Mouse (Mus musculus) cerebellum, postnatal 4 days (tissue): ENCODE measurements around the gene Srpk3.

ENCODE experiments used
- DNase-seq, 2 experiments: peaks; one replicate each; pipeline ENCODE4 v3.0.0; 2022; ENCODE audit warnings: low spot score in 2 of 2, mixed read lengths in 1 of 2

Srpk3 gene

GRCm38 (mm10) chrX:73798502-73798901 lies 24.3 kb downstream of the Srpk3 start:
- peak in 1 of 2 experiments; percentile 69 for DNase-seq

DNA sequence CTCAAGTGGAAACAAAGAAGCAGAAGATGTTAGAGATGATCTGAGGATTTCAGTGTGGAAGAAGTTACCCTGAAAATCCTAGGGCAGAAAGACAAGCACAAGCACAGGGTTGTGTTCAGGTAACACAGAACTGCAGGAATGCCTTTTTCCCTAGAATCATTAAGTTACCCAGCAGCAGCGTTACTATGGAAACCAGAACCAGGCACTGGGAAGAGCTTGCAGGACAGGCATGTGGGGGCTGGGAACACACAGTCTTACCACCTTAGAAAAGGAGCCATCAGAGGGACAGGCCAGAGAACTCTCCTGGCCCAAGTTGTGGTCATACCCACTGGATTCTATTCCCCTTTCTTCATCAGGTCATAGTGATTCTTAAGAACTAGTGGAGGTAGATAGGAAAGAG lies 31.6 kb downstream of the Srpk3 start:
- DNase-seq, result no peak

DNA sequence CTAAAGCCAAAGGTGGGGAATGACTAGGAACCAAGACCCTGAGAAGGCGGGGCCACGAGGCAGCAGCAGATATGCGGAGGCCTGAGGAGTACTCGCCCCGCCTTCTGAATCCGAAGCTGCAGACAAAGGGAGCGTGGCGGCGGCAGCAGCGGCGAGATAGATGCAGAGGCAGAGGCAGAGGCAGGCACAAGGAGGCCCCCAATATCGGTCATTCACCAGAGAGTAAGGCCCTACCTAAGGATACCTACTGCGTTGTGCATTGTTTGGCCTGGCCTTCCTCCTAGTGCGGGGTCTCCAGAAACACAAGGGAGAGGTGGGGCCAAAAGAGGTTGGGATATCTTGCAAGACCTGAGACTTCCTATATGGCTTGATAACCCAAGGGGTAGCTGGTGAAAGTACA lies 40.9 kb downstream of the Srpk3 start:
- DNase-seq, result no peak

GRCm38 (mm10) chrX:73816596-73817314 lies 42.5 kb downstream of the Srpk3 start:
- DNase-seq, result no peak

DNA sequence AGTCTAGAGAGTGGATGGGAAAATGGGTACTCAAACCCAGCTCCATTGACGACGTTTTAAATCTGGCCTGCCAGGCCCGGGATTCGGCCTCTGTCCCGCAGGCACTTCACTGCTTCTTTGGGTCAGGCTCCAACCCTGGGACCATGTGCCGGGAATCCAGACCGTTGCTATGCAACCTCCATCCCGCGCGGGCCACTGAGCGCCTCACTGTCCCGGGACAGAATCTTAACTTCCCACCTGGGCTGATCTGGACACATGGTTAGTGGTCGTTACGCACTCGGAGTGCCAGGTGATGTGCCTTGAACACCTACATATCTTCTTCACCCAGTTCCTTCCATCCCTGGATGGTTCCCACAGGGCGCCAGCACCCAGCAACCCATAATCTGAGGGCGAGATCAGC lies 49.5 kb downstream of the Srpk3 start:
- no peak for DNase-seq

- peak; percentile 36 to 56 for DNase-seq
These were observed 50.3 kb downstream of the Srpk3 start, which contains the start of gene Pdzd4 for GRCm38 (mm10) chrX:73824185-73825151. Gene Pdzd4 (minus strand): TSS chrX:73824969.
